Mouse (Mus musculus) spleen, postnatal 10 days (tissue): ENCODE data around the gene Olfr952.

ENCODE experiments used
- DNase-seq, 2 experiments: peaks; one replicate each; pipeline ENCODE4 v3.0.0; 2021 to 2022; ENCODE audit warnings: low spot score in 2 of 2

The Olfr952 gene

DNA sequence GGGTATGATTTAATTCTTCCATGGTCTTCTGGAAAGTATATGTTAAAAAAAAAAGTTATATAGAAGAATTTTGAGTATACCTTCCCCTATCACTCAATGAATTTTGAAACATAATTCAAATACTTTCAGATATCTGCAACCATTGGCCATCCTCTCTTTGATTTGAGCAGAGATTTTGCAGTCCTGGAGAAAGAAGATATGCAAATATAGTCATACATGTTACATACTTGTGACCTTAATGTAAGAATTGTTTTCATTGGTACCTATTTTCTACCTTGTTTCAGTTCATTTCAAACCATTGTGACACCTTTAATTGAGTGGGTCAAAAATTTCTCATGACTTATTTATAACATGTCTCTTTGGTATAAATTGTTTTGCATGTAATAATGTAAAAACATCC is at the start of gene Olfr952:
Olfr952 (minus strand) TSS at position 101 of the 400 bp plus-strand sequence.
- no peak for DNase-seq

GRCm38 (mm10) chr9:39471844-39472243 is 44.9 kb upstream of the Olfr952 start, which contains the start of gene Olfr955:
Olfr955 (minus strand) TSS chr9:39471944.
- no peak for DNase-seq

- DNase-seq, result no peak
Observed at GRCm38 (mm10) chr9:39456401-39456800, 29.5 kb upstream of the Olfr952 start, which contains the start of gene Olfr954. Olfr954 (plus strand) TSS chr9:39456701.

GRCm38 (mm10) chr9:39387110-39387509 is 39.8 kb downstream of the Olfr952 start, which contains the start of gene Olfr951:
Olfr951 (plus strand) TSS chr9:39387410.
- no peak for DNase-seq
